Mouse (Mus musculus): ENCODE data around the gene Gm33543.

Gene Gm33543

GRCm38 (mm10) chr10:95778622-95779021 lies 64.1 kb downstream of the Gm33543 start:
- DNase-seq (ENCODE audit: low spot score in 2 of 2): no peak

DNA sequence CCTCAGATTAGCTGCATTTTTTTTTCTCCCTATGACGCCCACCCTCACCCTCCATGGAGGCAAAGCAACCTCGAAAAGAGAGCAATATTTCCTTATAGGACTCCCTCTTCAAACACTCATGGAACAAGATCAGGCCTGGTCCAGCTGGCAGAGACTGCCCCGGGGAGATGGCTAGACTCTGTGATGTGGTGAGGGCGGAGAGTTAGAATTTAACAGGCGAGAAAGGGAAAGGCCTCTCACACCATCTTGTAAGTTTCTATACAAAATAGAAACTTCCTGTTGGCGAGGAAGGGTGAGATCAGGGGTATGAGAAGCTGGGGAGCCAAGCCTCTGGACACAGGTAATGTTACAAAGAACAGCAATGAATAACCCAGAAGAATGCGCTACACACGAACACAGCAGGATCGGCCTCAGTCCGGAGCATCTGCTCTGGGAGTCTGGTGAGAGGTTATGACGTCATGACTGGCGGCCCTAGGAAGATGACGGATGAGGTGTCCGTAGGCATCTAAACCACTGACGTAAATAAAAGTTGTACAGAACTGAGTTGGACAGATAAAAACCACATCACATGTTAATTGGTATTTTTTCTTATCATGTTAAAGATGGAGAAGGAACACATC lies 64.9 kb downstream of the Gm33543 start:
- no peak for DNase-seq (ENCODE audit: low spot score in 2 of 2)

DNA sequence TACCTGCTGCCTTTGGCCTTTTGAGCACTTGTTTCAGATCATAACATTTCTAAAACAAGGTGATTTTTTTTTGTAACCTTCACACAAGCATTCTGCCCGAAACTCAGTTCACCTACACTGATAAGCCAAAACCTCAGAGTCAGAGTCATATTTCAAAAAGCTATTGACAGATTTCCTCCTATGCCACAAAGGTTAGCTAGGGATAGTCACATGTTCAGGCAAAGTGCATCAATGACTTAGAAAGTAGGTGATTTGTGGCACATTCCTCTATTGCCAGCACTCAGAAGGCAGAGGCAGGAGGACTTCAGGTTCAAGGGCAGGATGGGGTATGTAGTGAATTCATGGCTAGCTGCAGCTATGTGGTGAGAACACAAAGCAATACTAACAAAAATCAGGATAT lies 65.7 kb downstream of the Gm33543 start:
- no peak for DNase-seq (ENCODE audit: low spot score in 2 of 2)

GRCm38 (mm10) chr10:95774856-95775255 lies 67.9 kb downstream of the Gm33543 start:
- DNase-seq (ENCODE audit: low spot score in 2 of 2): no peak

GRCm38 (mm10) chr10:95774001-95774628 lies 68.6 kb downstream of the Gm33543 start:
- DNase-seq (ENCODE audit: low spot score in 2 of 2): no peak
